Mouse (Mus musculus) gastrocnemius, postnatal 4 days (tissue): ENCODE measurements around the gene Cenpp. TPM values are rescaled to one million over a fixed set of nuclear protein-coding genes. Genes with fewer than 3 reads are reported as not detected.
"Not testable (repeated sequence)": the region's sequence is repeated elsewhere in the genome, so short reads cannot be mapped to it uniquely, and the experiment has no call there.

Experiments
- DNase-seq, 2 experiments: peaks; one replicate each; pipeline ENCODE4 v3.0.0; 2021 to 2022; ENCODE audit warnings: low spot score in 2 of 2, mixed read lengths in 2 of 2
- total RNA-seq, 2 experiments: library from RNA; stranded (reverse); gene quantifications; 2 replicates each; pipeline ENCODE4 v1.2.3; 2021

The Cenpp gene
- total RNA-seq, 2 experiments from 2014 or later = 5.6 to 5.7 TPM

DNA sequence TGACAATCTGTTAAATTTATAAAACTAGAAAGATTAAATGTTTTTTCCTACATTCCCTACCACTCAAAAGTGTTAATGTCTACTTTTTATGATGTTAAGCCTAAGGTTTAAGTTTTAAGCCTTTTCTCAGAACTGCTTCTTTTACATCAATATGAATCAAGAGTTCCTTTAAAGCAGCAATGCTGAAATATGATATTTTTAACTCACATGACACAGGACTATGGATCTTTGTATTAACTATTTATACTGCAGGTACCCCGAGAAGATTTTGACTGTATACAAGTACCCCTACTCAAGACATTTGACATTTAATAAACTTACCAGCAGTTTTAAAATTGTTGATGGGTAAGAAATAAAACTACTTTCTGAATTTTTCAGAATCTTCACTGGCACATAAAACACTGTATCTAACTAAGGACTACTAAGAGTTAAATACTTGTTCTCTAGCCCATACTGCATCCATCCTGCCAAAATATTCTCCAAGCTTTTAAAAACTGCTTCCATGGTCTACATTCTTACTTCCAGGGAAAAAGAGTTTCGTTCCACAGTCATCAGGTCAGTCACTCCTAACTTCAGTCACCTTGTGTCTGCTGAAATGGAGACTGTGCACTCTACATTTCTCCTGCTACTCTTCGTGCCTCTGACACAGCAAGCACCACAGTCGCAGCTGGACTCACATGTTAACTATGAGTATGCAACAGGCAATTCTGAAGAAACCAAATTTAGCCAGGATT, 43.8 kb downstream of the Cenpp start:
- no peak for DNase-seq

DNA sequence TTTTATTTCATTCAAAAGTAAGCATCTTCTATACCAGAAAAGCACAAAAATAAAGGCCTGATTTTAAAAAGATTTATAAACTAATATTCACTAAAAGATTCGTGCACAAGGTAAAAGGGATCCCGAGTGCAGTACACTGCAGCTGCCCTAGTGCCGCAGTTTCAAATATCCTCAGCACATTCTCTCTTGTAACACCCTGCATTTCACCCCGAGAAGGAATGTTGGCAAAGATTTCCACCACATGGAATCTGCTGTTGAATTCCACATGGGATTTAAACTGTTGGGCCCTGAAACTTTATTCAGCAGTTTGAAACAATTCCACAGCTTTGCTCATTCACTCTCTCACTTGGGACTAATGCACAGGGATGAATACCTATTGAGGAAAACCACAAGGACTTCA, 44.9 kb downstream of the Cenpp start, which contains the start of gene Ogn:
TSS of gene Ogn (plus strand) at position 333 of the 400 bp plus-strand sequence.
- DNase-seq = peak in 1 of 2 experiments; percentile 43

DNA sequence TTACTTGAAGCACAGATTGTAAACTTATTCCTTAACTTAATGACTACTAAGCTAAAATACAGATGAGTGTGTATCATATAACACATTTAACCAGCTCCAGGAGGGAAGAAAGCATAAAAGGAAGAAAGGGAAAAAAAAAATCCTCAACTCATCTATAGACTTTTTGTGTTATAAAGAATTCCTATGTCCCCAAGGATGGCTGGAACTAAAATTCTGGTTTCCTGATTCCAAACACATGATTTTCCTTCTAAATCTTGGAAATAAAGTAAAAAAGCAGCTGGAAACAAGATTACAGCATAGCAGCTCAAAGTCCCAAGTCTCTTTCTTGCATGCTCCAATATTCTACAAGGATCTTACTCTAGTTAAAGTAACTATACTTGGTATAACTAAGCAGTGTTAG, 49.0 kb downstream of the Cenpp start:
- DNase-seq = no peak

DNA sequence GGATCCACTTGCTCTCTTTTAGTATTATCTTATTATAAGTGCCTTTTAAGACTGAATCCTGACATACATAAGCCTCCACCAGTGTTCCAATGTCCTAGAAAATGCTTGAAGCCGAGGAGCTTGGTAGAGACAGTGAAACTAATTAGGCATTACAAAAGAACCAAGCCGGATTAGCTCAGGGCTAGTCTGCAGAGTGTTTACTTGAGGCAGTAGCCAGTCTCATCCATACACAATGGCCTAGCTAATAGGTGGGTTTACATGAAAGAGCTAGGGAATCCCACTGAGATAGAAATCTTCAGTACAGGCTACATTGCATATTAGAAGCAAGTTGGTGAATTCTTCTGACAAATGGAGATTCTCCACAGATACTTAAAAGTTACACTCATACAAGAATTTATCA, 50.0 kb downstream of the Cenpp start:
- DNase-seq = not testable (repeated sequence)

DNA sequence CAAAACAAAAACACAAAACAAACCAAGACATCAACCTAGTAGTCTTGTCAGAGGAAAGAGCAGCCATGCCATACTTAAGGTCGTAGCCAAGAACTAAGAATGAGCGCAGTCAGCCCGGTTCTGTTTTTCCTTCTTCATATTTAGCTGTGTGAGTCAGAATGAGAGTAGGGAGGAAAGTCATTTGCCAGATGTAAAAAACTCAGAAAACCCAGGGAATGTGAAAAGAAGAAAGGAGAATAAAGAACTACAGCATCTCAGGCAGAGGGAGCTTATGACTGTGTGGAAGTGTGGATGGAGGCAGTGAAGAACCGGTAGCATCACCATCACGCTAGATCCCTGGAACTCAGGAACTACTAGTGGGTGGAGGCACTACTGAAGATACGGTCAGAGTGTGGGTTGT, 66.5 kb downstream of the Cenpp start:
- no peak for DNase-seq

DNA sequence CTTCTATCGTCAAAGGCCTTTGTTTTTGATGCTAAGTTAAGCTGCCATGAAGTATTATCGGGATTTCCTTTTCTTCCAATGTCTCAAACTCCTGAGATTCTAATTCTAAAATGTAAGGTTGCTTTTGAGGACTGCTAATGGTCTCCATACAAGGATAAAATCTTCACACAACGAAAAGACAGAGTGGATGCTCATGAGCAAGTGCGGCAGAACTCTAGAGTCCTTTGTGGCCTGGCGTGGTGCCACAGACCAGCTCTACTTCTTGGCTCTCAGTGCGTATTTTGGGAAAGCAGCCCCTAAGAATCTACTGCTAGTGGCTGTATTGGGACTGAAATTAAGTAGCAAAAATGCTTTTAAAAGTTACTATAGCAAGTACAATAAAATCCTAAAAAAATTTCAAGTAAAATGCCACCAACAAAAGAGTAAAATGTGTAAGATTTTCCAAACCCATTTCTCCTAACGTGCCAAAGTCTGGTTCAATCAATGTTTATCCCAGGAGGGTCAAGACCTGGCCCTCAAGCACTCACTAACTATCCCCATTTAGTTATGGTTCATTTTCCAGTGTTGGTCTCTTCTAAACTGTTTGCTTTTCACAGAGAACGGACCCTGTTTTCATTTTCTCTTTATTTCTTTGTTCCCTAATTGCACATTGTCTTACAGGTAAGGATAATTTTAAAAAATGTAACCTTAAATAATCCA, 68.1 kb downstream of the Cenpp start:
- DNase-seq = peak in 1 of 2 experiments; percentile 61

DNA sequence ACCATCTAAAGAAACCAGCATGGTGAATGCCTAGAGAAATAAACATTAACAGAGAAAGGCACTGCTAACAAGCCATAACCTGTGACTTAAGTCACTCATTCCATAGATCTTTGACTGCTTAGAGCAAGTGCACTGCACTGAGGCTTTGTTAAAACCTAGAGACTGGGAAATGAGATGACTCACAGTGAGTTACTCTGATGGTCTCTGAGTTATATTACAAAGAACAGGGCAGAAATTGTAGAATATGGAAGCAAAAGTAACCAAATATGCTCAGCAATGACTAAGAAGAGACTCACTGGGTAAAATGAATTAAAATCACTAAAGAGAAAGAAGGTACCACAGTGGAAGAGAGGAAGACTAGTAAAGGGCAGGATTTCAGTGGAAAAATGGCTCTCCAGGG, 68.7 kb downstream of the Cenpp start:
- no peak for DNase-seq

DNA sequence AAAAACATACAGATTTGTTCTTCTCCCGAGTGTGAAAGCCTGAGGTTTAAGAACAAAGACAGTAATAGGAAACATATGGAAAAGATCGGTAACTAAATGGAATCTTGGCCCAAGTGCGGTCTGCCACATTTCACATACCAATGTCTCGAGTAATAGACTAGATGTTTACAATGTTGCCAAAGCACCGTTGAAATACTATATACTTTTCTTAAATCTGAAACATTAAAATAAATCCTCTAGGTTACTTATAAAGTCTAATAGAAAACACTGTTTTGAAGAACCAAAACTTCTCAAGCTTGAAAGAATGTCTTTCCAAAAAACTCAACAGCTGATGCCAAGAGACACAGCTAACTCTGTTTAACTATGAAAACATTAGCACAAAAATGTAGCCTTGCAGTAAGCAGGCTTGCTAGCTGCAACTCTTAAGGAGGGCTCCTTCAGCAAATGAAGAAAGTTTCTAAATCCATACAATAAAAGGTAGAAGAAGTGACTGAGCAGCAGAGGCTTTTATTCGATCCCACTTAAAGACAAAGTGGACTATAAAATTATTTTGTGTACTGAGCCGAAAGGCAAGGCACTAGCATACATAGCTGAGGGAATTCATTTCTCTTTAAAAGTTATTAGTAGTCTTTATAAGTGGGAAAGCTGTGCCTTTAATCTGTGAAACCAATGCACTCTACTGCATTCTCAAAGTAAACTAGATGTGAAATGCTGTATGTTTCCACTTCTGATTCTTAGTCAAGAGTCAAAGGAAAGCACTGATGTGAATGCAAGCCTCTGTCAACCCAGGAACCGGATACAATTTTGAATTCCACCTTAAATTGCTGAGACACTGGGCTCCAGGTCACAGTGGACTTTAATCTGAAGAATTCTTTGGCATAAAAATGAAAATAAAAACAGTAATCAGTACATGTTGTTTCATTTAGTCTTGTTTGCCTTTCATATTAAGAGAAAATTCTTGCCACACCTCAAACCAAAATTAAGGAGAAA, 70.7 kb downstream of the Cenpp start, which contains the start of gene Omd:
TSS of gene Omd (plus strand) at position 922 of the 990 bp plus-strand sequence.
- DNase-seq = no peak

DNA sequence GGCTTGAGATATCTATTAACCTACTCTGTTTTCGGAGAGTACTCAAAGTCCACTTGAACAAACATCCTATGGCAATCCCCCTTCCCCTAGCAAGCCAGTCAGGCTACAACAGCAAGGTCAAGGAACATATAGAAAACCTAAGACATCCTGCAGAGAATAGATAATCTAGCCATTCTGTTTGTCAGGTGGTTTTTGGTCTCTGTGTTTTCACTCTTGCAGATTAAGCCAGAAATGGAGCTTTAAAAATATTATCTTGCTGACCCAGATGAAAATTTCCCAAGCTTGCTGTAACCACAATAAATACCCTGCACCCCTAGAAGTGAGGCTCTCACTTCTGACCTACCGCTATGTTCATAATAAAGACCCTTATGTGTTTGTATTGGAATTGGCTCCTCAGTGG, 81.2 kb downstream of the Cenpp start:
- no peak for DNase-seq

DNA sequence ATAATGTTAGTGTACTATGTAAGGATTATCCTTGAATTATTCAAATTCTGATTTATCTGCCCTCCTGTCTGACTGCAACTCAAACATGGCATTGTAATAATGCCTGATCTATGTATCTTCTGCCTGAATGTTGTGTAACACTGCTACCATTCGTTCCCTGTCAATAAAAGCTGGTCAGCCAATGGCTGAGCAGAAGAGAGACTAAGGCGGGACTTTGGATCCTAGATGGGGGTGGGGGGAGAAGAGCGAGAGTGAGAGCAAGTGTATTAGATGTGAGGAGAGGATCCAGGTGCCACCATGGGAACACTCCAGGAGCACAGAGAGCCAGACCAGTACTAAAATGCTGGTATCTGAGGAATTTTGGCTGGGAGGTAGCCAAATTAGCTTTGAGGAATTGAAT, 82.2 kb downstream of the Cenpp start:
- no peak for DNase-seq

DNA sequence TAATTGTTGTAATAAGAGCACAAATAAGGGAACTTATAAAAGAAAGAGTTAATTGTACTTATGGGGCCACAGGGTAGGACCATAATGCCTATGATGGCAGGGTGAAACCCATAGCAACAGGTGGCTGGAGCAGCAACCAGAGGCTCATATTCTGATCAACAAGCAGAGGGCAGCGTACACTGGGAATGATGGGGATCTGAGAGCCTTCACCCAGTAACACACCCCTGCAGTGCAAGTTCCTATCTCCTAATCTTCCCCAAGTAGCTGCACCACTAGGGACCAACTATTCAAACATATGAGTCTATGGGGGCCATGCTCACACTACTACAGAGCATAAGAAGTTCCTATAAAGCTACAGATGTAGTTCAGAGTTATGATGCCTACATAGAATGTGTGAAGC, 88.2 kb downstream of the Cenpp start:
- no peak for DNase-seq

DNA sequence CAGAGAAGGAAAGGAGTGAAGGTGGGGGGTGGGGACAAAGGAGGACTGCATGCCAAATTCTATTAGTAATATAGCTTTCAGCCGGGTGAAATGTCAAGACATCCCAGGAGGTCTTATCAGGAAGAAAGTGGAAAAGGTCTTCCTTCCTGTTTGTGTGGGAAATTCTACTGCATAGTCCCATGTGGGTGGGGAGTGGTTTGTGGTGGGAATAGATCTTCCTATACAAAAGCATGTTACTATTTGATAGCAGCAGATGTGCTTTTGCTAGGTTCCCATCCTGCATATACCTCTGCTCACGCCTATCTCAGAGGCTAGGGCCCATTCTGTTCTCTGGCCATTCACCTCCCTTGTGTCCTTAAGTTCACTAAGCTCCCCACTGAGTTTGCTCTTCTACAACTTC, 91.7 kb downstream of the Cenpp start:
- DNase-seq = no peak

DNA sequence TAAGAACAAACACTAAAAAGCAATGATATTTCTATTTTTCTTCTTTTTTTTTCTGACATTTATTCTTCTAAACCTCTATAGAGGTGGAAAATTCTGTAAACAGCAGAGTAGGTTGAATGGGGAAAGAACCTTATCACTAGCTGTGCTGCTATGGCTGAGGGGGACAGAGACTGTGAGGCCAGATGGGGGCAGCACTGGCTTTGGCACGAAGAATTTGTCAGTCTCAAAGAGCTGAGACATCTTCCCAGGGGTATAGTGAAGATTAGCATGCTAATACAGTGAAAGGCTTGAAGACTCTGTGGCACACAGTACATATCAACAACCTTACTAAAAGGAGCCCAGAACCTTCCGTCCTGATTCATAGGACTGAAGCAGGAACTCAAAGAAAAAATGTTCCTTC, 93.4 kb downstream of the Cenpp start:
- peak in 1 of 2 experiments; percentile 54 for DNase-seq

DNA sequence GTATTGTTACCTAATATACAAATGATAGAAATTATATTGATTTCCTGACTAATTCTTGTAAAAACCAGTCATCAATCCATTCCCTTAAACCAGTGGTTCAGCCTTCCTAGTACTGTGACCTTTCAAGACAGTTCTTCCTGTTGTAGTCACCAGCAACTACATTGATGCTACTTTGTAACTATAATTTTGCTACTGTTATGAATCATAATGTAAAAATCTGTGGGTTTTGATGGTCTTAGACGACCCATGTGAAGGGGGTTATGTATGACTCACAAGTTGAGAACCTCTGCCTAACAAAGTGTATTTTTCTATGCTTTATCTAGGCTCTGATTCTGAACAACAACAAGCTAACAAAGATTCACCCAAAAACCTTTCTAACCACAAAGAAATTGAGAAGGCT, 95.7 kb downstream of the Cenpp start:
- no peak for DNase-seq

DNA sequence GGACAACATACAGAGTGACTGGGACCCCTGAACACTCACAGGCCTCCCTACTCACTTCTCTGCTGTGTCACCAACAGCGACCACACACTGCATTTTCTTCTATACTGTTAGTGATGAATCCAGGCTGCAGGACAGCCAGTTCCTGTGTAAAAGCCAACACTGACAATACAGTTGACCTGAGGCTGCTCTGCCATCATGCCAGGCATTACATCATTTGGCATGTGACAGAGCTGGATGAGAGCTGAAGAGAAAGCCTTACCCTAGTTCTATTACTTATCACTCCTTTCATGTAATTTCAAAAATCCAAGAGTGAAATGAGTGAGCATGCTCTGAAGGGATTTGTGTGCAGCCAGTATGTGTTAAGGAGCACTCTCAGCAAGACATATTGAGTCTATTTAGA, 96.4 kb downstream of the Cenpp start:
- DNase-seq = no peak

DNA sequence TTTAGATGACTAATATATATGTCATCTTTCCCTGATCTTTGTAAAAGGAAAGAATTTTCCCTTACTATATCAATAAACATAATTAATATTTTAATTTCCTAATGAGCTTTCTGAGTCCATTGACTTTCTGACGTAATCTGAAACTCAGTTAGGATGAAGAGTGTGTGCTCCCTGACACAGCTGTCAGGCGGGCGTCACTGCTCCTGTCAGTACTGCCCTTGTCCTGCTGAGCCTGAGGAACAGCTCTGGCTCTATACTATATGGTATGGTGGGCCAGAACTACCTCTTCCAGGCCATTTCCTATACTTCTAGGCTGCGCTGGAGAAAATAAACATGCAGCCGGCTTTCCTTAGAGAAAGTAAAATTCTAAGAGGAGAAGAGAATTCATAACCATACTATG, 98.1 kb downstream of the Cenpp start:
- DNase-seq = no peak

DNA sequence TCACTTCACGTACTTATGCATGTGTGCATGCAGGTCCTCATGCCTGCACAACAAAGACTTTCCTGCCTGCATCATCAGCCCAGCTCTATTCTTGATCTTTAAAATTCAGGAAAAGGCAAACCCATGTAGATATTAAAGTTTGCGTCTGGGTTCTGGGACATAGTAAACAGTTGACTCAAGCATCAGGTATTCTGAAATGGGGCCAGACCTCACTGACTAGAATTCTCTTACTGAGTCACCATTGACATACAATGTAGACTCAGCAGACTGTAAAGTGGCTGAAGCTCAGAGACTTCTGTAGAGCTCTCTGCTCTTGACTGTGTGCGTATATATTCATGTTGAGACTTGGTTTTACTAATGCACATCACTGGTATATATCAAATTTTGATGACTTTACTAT, 103.0 kb downstream of the Cenpp start:
- no peak for DNase-seq

DNA sequence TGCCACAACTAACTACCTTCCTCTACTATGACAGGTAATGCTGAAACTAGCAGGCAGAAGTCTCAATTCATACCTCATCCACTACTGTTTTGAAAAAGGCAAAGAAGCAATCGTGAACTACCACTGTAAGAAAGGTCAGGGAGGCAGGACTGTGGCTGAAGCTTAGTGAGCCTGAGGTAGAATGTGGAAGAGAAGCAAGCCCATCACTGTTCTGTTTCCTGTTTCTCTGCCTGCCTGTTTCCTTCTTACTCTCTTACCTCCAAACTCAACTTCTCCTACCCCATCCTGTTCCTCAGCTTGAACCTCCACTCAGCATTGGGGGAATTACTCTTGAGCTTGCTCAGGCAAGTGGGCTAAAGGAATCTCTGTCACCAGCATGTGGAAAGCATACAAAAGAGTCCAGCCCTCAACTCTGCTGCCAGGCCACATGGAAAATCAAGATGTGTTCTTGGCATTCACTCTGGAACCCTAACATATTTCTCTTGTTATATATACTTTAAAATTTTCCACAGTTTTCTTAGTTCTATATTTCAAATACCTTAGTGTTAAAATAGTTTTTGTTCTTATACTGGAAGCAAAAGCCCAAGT, 104.9 kb downstream of the Cenpp start:
- DNase-seq = no peak

DNA sequence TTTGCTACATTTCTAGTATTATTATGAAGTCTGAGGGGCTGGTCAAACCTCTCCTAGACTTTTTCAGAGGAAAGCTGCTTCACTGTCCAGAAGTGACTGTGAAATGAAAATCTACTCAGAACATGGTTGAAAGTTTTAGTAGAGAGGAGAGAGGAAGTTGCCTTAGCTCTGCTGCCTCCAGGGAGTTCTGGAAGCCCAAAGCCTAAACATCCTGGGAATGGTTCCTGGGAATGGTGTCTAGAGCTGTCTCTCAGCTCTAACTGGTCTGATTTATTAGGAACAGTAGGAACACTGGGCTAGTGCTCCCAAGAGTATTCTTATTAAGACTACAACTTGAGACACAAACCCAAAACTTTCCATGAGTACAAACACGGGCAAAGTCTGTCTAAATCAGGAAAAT, 106.1 kb downstream of the Cenpp start:
- no peak for DNase-seq

DNA sequence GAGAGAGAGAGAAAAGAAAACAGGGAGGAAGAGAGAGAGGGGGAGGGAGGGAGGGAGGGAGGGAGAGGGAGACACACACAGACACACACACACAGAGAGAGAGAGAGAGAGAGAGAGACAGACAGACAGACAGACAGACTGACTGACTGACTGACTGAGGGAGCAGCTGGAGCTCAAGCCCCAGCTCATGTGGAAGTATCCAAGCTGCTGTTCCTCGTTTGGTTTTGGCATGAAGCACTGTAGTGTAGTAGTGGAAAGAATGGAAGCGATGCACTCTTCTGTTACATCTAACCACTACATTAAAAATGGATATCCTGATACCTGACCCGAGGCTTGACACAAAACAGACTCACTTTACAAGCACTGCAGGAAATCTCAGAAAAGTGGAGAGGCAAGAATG, 106.9 kb downstream of the Cenpp start:
- DNase-seq = no peak

DNA sequence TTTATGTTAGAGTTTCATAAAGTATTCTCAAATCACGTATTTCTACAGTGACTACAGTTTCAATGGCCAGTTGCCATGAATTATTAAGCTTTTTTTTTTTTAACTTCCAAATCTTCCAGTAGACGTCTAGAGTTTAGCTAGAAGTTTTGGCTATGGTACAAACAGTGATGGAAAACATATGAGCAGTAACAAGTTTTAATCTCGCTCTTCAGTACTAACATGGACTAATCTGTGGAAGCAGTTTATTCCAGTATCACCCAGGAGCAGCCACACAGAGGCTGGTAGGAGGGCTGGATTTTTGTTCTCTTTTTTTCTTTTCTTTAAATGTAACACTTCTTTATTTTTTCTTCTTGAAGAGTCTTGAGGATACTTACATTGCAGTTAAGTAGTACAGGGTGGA, 108.3 kb downstream of the Cenpp start, which contains the start of gene Aspn:
TSS of gene Aspn (plus strand) at position 165 of the 400 bp plus-strand sequence.
- DNase-seq = no peak
